Comparison of ENCODE assay signal across 8 mouse cellular contexts in the genomic region with DNA sequence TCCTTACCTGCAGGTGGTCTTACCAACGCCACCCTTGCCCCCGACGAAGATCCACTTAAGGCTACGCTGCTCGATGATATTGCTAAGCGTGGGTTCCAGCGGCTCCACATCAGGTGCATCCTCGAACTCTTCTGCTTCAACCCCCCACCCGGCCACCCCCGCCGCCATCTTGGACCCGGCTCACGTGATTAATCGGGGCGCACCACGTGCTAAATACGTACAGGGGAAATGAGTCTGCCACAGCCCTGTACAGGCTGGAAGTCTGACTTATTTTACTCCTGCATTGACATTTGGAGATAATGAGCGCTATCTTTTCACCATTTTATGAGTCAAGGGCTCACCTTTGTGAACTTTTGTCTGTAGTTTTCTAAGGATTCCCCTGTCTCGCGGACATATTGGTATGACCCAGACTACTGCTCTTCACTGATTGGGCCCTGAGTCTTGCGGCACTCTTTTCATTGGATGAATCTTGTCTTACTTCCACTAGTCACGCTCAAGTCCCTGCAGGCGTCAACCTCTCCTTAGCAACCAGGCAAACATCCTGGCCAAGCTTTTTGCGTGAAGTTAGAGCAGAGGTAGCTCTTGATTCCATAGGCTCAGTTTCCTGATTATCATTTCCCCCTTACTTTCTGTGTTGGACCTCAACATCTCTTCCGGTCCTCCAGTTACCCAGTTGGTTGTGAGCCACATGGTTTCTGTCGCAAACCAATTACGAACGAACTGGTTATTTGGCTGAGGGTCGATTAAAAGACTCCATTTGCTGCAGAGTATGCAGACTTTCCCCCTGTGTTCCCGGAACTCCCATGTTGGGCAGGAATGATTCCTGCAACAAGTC. TPM values are rescaled to one million over a fixed set of nuclear protein-coding genes. Genes with fewer than 3 reads are reported as not detected.
DNase-seq lines count a peak whose midpoint lies in the region; ATAC-seq and TF ChIP-seq lines count a peak whose summit lies in the region.

A gene (minus strand): TSS at position 184 of the 835 bp plus-strand sequence.

- peaks cover 46 to 56% of the 10 kb centered on the region in 2 experiments for H3K36me3 ChIP-seq in CH12.LX (replicated peaks in 1 of 2; ENCODE audit: control insufficient read depth in 1 of 2, insufficient read depth in 1 of 2, low read length in 1 of 2)
- peaks cover 11% of the 10 kb centered on the region; the same call in 1 of the 2 replicates for H3K36me3 ChIP-seq in forebrain, embryonic 11.5 days (ENCODE audit: control insufficient read depth, insufficient read depth, low read length)
- peaks cover 31% of the 10 kb centered on the region for H3K36me3 ChIP-seq in heart, embryonic 16.5 days (ENCODE audit: control insufficient read depth, insufficient read depth)
- H3K36me3 ChIP-seq in liver, embryonic 15.5 days (replicated peaks): peaks cover 58% of the 10 kb centered on the region
- H3K36me3 ChIP-seq in neural tube, embryonic 12.5 days: peaks cover 48% of the 10 kb centered on the region

- TF ChIP-seq EP300 in CH12.LX (IDR thresholded peaks at IDR 0.05; ENCODE audit: low read length): no peak

- peak; percentile 77 for TF ChIP-seq POLR2A in CH12.LX (IDR thresholded peaks at IDR 0.05; ENCODE audit: low read depth, low read length)

- peak within 1 kb of the TSS; percentile 98 for H3K4me2 ChIP-seq in CH12.LX (ENCODE audit: insufficient read depth, low read depth, poor library complexity, severe bottlenecking)
- H3K4me2 ChIP-seq in forebrain, embryonic 11.5 days (ENCODE audit: low read depth, low read length, severe bottlenecking): peak within 1 kb of the TSS; percentile 93
- peak within 1 kb of the TSS; percentile 96 for H3K4me2 ChIP-seq in heart, embryonic 16.5 days (ENCODE audit: low read depth, low read length)
- peak within 1 kb of the TSS; percentile 91 for H3K4me2 ChIP-seq in liver, embryonic 15.5 days
- H3K4me2 ChIP-seq in neural tube, embryonic 12.5 days (replicated peaks): peak within 1 kb of the TSS; percentile 98

- H3K27me3 ChIP-seq in CH12.LX (replicated peaks): no peaks in the 10 kb centered on the region
- no peaks in the 10 kb centered on the region for H3K27me3 ChIP-seq in forebrain, embryonic 11.5 days (ENCODE audit: control insufficient read depth, insufficient read depth, low read length)
- H3K27me3 ChIP-seq in heart, embryonic 16.5 days (ENCODE audit: control insufficient read depth, insufficient read depth, low read length): no peaks in the 10 kb centered on the region
- H3K27me3 ChIP-seq in liver, embryonic 15.5 days: no peaks in the 10 kb centered on the region
- H3K27me3 ChIP-seq in neural tube, embryonic 12.5 days (replicated peaks): no peaks in the 10 kb centered on the region

- TF ChIP-seq CTCF in CH12.LX (conservative IDR thresholded peaks at IDR 0.05 in 1 of 2, IDR thresholded peaks at IDR 0.05 in 1 of 2; ENCODE audit: low read depth in 2 of 2, low read length in 2 of 2): no peak

- in situ Hi-C loops in CH12.LX (cut with MboI; ENCODE audit: low pct_ligation_motif_present, low pct_unique_long_range_greater_than_20kb, low sequenced_read_pairs): loop anchor here (5.0 kb wide), 1 partner anchor 33 kb away; a partner anchor contains a TSS

- no peak for TF ChIP-seq RAD21 in CH12.LX (IDR thresholded peaks at IDR 0.05; ENCODE audit: low read depth, low read length)

- peak within 1 kb of the TSS; percentile 78 to 97 (median 95) for H3K4me3 ChIP-seq in CH12.LX (replicated peaks in 1 of 3; ENCODE audit: low read depth in 2 of 3, low read length in 2 of 3, poor library complexity in 1 of 3)
- H3K4me3 ChIP-seq in forebrain, embryonic 11.5 days (ENCODE audit: low read depth, low read length): peak within 1 kb of the TSS; percentile 98
- H3K4me3 ChIP-seq in heart, embryonic 16.5 days (ENCODE audit: low read length): peak within 1 kb of the TSS; percentile 88
- peak within 1 kb of the TSS; percentile 86 for H3K4me3 ChIP-seq in liver, embryonic 15.5 days (replicated peaks)
- H3K4me3 ChIP-seq in neural tube, embryonic 12.5 days: peak within 1 kb of the TSS; percentile 76

- H3K4me1 ChIP-seq in CH12.LX (ENCODE audit: control insufficient read depth in 1 of 2, insufficient read depth in 2 of 2): peaks cover 10 to 57% of the 10 kb centered on the region in 2 experiments
- H3K4me1 ChIP-seq in forebrain, embryonic 11.5 days (replicated peaks; ENCODE audit: control insufficient read depth, insufficient read depth, low read length): peaks cover 18% of the 10 kb centered on the region
- H3K4me1 ChIP-seq in heart, embryonic 16.5 days (ENCODE audit: control insufficient read depth, insufficient read depth, low read length): peaks cover 36% of the 10 kb centered on the region
- H3K4me1 ChIP-seq in liver, embryonic 15.5 days (replicated peaks): peaks cover 52% of the 10 kb centered on the region
- peaks cover 38% of the 10 kb centered on the region for H3K4me1 ChIP-seq in neural tube, embryonic 12.5 days

- H3K9me3 ChIP-seq in CH12.LX (replicated peaks; ENCODE audit: low read length): no peaks in the 10 kb centered on the region
- H3K9me3 ChIP-seq in forebrain, embryonic 11.5 days (ENCODE audit: control insufficient read depth, low read length): no peaks in the 10 kb centered on the region
- H3K9me3 ChIP-seq in heart, embryonic 16.5 days (replicated peaks; ENCODE audit: control insufficient read depth, low read length): no peaks in the 10 kb centered on the region
- H3K9me3 ChIP-seq in liver, embryonic 15.5 days (replicated peaks): no peaks in the 10 kb centered on the region
- H3K9me3 ChIP-seq in neural tube, embryonic 12.5 days: no peaks in the 10 kb centered on the region

- DNase-seq in CH12.LX (ENCODE audit: extremely low read depth): peak; percentile 97
- peak; percentile 93 for DNase-seq in c-Kit-positive CD71-positive TER-119-negative erythroid progenitor cells, embryonic 14.5 days (ENCODE audit: low read depth)
- peak; percentile 89 for DNase-seq in forebrain, embryonic 11.5 days (ENCODE audit: low spot score)
- DNase-seq in kidney, postnatal 36 days: peak; percentile 90 to 93
- peak; percentile 97 for DNase-seq in telencephalon, adult 2 months (ENCODE audit: low read depth, low spot score)

- peaks cover 47% of the 10 kb centered on the region for H3K79me2 ChIP-seq in CH12.LX (replicated peaks; ENCODE audit: control insufficient read depth, extremely low read depth, insufficient read depth, poor library complexity, severe bottlenecking)

- peak within 1 kb of the TSS; percentile 91 for H3K9ac ChIP-seq in CH12.LX (ENCODE audit: insufficient read depth, low read depth)
- H3K9ac ChIP-seq in forebrain, embryonic 11.5 days (ENCODE audit: low read length): peak within 1 kb of the TSS; percentile 85
- peak within 1 kb of the TSS; percentile 88 for H3K9ac ChIP-seq in heart, embryonic 16.5 days (ENCODE audit: low read length)
- peak within 1 kb of the TSS; percentile 75 for H3K9ac ChIP-seq in liver, embryonic 15.5 days
- H3K9ac ChIP-seq in neural tube, embryonic 12.5 days: peak within 1 kb of the TSS; percentile 77

- ATAC-seq in forebrain, embryonic 11.5 days (replicated peaks; ENCODE audit: low FRiP score): peak; percentile 88
- ATAC-seq in heart, embryonic 16.5 days (replicated peaks; ENCODE audit: extremely low read depth, insufficient read depth, low FRiP score): peak; percentile 84
- peak; percentile 79 for ATAC-seq in liver, embryonic 15.5 days (ENCODE audit: insufficient read depth)
- peak; percentile 90 for ATAC-seq in neural tube, embryonic 12.5 days (ENCODE audit: low FRiP score, low read depth)

- peak within 1 kb of the TSS; percentile 25; the same call in 1 of the 2 replicates for H3K27ac ChIP-seq in CH12.LX (ENCODE audit: insufficient read depth, low read depth)
- H3K27ac ChIP-seq in forebrain, embryonic 11.5 days (ENCODE audit: low read depth, low read length): peak within 1 kb of the TSS; percentile 68
- peak within 1 kb of the TSS; percentile 83 for H3K27ac ChIP-seq in heart, embryonic 16.5 days (ENCODE audit: low read length)
- peak within 1 kb of the TSS; percentile 94 for H3K27ac ChIP-seq in liver, embryonic 15.5 days (replicated peaks)
- H3K27ac ChIP-seq in neural tube, embryonic 12.5 days: no peak within 1 kb of the TSS

- dilution Hi-C loops in CH12.LX (cut with MboI; ENCODE audit: extremely low pct_ligation_motif_present, extremely low pct_unique_long_range_greater_than_20kb, low sequenced_read_pairs): no loop called here

- WGBS in forebrain, embryonic 11.5 days: 8% methylated on average over 30 of the region's 30 CpGs
- WGBS in heart, embryonic 16.5 days: 5% methylated on average over 30 of the region's 30 CpGs
- 2% methylated on average over 30 of the region's 30 CpGs for WGBS in liver, embryonic 15.5 days (ENCODE audit: insufficient replicate concordance)
- WGBS in neural tube, embryonic 12.5 days: 7% methylated on average over 30 of the region's 30 CpGs

TF ChIP-seq in CH12.LX, 34 proteins besides CTCF, POLR2A, EP300 and RAD21 (continues in another document):
- TF ChIP-seq HCFC1 (IDR thresholded peaks at IDR 0.05; ENCODE audit: low read depth, low read length): peak; percentile 81
- TF ChIP-seq ZMIZ1 (IDR thresholded peaks at IDR 0.05; ENCODE audit: low read depth, low read length): no peak
- TF ChIP-seq NRF1 (IDR thresholded peaks at IDR 0.05; ENCODE audit: low read depth, low read length): 0 out of 2 replicates have a peak, but pooled peaks have one; percentile 42
- peak; percentile 71 for TF ChIP-seq NELFE (IDR thresholded peaks at IDR 0.05; ENCODE audit: low read depth, low read length)
- no peak for TF ChIP-seq ZNF384 (IDR thresholded peaks at IDR 0.05; ENCODE audit: low read depth, low read length)
- no peak for TF ChIP-seq MAZ (IDR thresholded peaks at IDR 0.05; ENCODE audit: low read depth, low read length)
- no peak for TF ChIP-seq JUN (IDR thresholded peaks at IDR 0.05; ENCODE audit: insufficient read depth, low read depth, low read length)
- TF ChIP-seq MAFK (IDR thresholded peaks at IDR 0.05; ENCODE audit: insufficient replicate concordance, low read length): no peak
- no peak for TF ChIP-seq POLR2AphosphoS2 (IDR thresholded peaks at IDR 0.05; ENCODE audit: low read depth, low read length)
- no peak for TF ChIP-seq GABPA (IDR thresholded peaks at IDR 0.05; ENCODE audit: insufficient replicate concordance, low read depth, low read length)
- TF ChIP-seq RCOR1 (conservative IDR thresholded peaks at IDR 0.05; ENCODE audit: low read depth, low read length): peak; percentile 61; the same call in 1 of the 2 replicates
- TF ChIP-seq USF2 (conservative IDR thresholded peaks at IDR 0.05; ENCODE audit: low read depth, low read length): peak; percentile 70
- no peak for TF ChIP-seq PAX5 (IDR thresholded peaks at IDR 0.05; ENCODE audit: low read length)

RNA-seq across cellular contexts. Expression of the gene that starts here (rescaled TPM):
- total RNA-seq in CH12.LX (2012; rRNA removed) (109 and 125 TPM in 2 replicates), CH12.LX (2014; rRNA removed) (108 and 119 TPM in 2 replicates)
- 127 and 132 TPM in 2 replicates for polyA plus RNA-seq in CH12.LX (2012; ENCODE audit: insufficient read length, low read depth)
- 118 and 127 TPM in 2 replicates for polyA plus RNA-seq in forebrain, embryonic 11.5 days (2014; fragmentation: Nextera tagmentation; extraction: Ambion mirVana)
- 111 and 112 TPM in 2 replicates for polyA plus RNA-seq in heart, embryonic 16.5 days (2015; fragmentation: Nextera tagmentation; extraction: Ambion mirVana)
- polyA plus RNA-seq in liver, embryonic 15.5 days (2015; fragmentation: Nextera tagmentation; extraction: Ambion mirVana): 59.7 and 59.9 TPM in 2 replicates
- polyA plus RNA-seq in neural tube, embryonic 12.5 days (2016; fragmentation: Nextera tagmentation; extraction: Ambion mirVana): 144 and 150 TPM in 2 replicates
